Mouse (Mus musculus): ENCODE measurements around the gene Cd151.

Gene Cd151

GRCm38 (mm10) chr7:141467230-141468030 lies at the start of gene Cd151:
Gene Cd151, plus strand, starts transcription at chr7:141467392.
- in situ Hi-C loops (cut with MboI, MseI) = no loop called here

GRCm38 (mm10) chr7:141417731-141418681 lies 49.2 kb upstream of the Cd151 start:
- in situ Hi-C loops (cut with MboI, MseI) = no loop called here

- in situ Hi-C loops (cut with MboI, MseI) = no loop called here
Measured at GRCm38 (mm10) chr7:141418970-141419369, 48.2 kb upstream of the Cd151 start.

GRCm38 (mm10) chr7:141420030-141420702 lies 47.0 kb upstream of the Cd151 start:
- in situ Hi-C loops (cut with MboI, MseI) = no loop called here

- in situ Hi-C loops (cut with MboI, MseI) = no loop called here
Measured at GRCm38 (mm10) chr7:141423811-141424210, 43.4 kb upstream of the Cd151 start.

- in situ Hi-C loops (cut with MboI, MseI) = no loop called here
Measured at GRCm38 (mm10) chr7:141426948-141427730, 40.1 kb upstream of the Cd151 start.

GRCm38 (mm10) chr7:141428701-141429100 lies 38.5 kb upstream of the Cd151 start:
- in situ Hi-C loops (cut with MboI, MseI) = no loop called here

GRCm38 (mm10) chr7:141429310-141429709 lies 37.9 kb upstream of the Cd151 start, which contains the start of gene Cend1:
Gene Cend1, minus strand, starts transcription at chr7:141429491.
- in situ Hi-C loops (cut with MboI, MseI) = no loop called here

- in situ Hi-C loops (cut with MboI, MseI) = no loop called here
Measured at GRCm38 (mm10) chr7:141429840-141430584, 37.2 kb upstream of the Cd151 start.

- in situ Hi-C loops (cut with MboI, MseI) = no loop called here
Measured at GRCm38 (mm10) chr7:141430585-141431240, 36.5 kb upstream of the Cd151 start.

GRCm38 (mm10) chr7:141431434-141432185 lies 35.6 kb upstream of the Cd151 start:
- in situ Hi-C loops (cut with MboI, MseI) = no loop called here

GRCm38 (mm10) chr7:141432186-141432611 lies 35.0 kb upstream of the Cd151 start:
- in situ Hi-C loops (cut with MboI, MseI) = no loop called here

GRCm38 (mm10) chr7:141432741-141433516 lies 34.3 kb upstream of the Cd151 start:
- in situ Hi-C loops (cut with MboI, MseI) = no loop called here

GRCm38 (mm10) chr7:141433517-141434400 lies 33.4 kb upstream of the Cd151 start:
- in situ Hi-C loops (cut with MboI, MseI) = no loop called here

GRCm38 (mm10) chr7:141434464-141434863 lies 32.7 kb upstream of the Cd151 start:
- in situ Hi-C loops (cut with MboI, MseI) = no loop called here

- in situ Hi-C loops (cut with MboI, MseI) = no loop called here
Measured at GRCm38 (mm10) chr7:141435129-141435855, 31.9 kb upstream of the Cd151 start.

Measured in T-helper 2 cell (primary cell).